ENCODE assay signal across 23 mouse cellular contexts in the genomic region with DNA sequence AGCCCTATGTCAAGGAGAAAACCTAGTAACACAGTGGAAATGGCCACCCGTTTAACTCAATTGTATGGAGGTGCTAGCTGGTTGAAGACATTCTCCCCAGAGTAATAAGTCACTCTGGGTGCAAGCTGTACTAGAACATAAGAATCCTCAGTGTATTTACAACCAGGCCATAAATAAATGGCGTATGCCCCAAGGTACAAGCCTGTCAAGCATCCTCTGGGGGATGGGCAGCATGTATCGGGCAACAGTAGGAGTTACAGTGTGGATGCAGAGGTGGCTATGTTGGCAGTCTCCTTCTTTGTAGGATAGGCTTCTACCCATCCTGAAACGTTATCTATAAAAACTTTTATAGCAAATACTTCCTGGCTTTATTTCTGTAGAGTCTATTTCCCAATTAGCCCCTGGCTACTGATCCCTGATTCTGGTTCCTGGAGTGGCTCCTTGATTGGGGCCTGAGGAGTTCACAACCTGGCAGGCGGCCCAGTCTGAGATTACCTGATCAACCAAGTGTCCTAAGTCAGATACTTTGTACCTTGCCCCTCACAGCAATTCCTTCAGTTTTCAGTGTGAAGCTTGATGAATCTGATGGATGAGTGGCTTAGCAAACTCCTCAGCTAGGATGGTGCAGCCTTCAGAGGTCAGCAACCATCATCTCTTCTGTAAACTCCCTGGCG. TPM values are rescaled to one million over a fixed set of nuclear protein-coding genes. Genes with fewer than 3 reads are reported as not detected.
"Had no signal": no experiment of that assay in that cellular context is flagged by ENCODE, and none has a peak within 500 bp of the region (broad histone marks: within the 10 kb centered on the region; RNA-seq: fewer than 3 reads in every experiment).

No protein-coding gene starts in this region.

- H3K4me3 ChIP-seq: limb, embryonic 13.5 days; midbrain, embryonic 10.5 days; myocyte; neural tube, embryonic 15.5 days; stomach, embryonic 15.5 days had no signal

- H3K4me1 ChIP-seq: limb, embryonic 13.5 days; neural tube, embryonic 15.5 days; stomach, embryonic 15.5 days had no signal

- DNase-seq: left cerebral cortex, postnatal 4 days; lung, adult 2 months; lung, postnatal 36 days; midbrain, embryonic 14.5 days; retina, postnatal 1 day; right cerebral cortex, postnatal 4 days; thymus, adult 2 months; thymus, postnatal 25 days had no signal

- H3K36me3 ChIP-seq: limb, embryonic 13.5 days; midbrain, embryonic 10.5 days; neural tube, embryonic 15.5 days; stomach, embryonic 15.5 days had no signal

- ATAC-seq: lung, postnatal 0 days had no signal

- H3K27me3 ChIP-seq: limb, embryonic 13.5 days; neural tube, embryonic 15.5 days; stomach, embryonic 15.5 days had no signal

- H3K9ac ChIP-seq: limb, embryonic 13.5 days; liver, embryonic 14.5 days; neural tube, embryonic 15.5 days; stomach, embryonic 15.5 days had no signal

- H3K27ac ChIP-seq: limb, embryonic 13.5 days; liver, embryonic 14.5 days; midbrain, embryonic 10.5 days; neural tube, embryonic 15.5 days; stomach, embryonic 15.5 days had no signal

- H3K9me3 ChIP-seq: limb, embryonic 13.5 days; midbrain, embryonic 10.5 days; neural tube, embryonic 15.5 days; stomach, embryonic 15.5 days had no signal

- H3K4me2 ChIP-seq: limb, embryonic 13.5 days; neural tube, embryonic 15.5 days; stomach, embryonic 15.5 days had no signal

RNA-seq across cellular contexts. Expression of a gene that starts 24.2 kb away (rescaled TPM):
- total RNA-seq: layer of hippocampus, adult 8-10 months; layer of hippocampus, postnatal 14 days; left cerebral cortex, adult 18-20 months; left cerebral cortex, postnatal 10 days; left cerebral cortex, postnatal 4 days; megakaryocyte progenitor cell, adult 5-6 weeks had no signal
- polyA plus RNA-seq: large intestine, adult 2 months; limb, embryonic 13.5 days; liver, embryonic 14.5 days; lung, adult 2 months; lung, postnatal 0 days; myocyte; neural tube, embryonic 11.5 days; spleen, adult 2 months; stomach, embryonic 15.5 days; thymus, adult 2 months had no signal
